ENCODE assay signal across 30 mouse cellular contexts in genomic region chr14:20850498-20850897, GRCm38 (mm10). TPM values are rescaled to one million over a fixed set of nuclear protein-coding genes. Genes with fewer than 3 reads are reported as not detected.
DNase-seq lines count a peak whose midpoint lies in the region; ATAC-seq and TF ChIP-seq lines count a peak whose summit lies in the region.
"Had no signal": no experiment of that assay in that cellular context is flagged by ENCODE, and none has a peak within 500 bp of the region (broad histone marks: within the 10 kb centered on the region; RNA-seq: fewer than 3 reads in every experiment).

No protein-coding gene starts in this region.

- H3K4me3 ChIP-seq in kidney, adult 2 months (ENCODE audit: insufficient read depth, low read depth, low read length), result no peak overlapping the region
- no peak overlapping the region for H3K4me3 ChIP-seq in kidney, postnatal 0 days (replicated peaks; ENCODE audit: low read depth, low read length)
- no peak overlapping the region for H3K4me3 ChIP-seq in stomach, postnatal 0 days (ENCODE audit: low read depth, low read length)
- H3K4me3 ChIP-seq in forebrain, embryonic 16.5 days (replicated peaks; ENCODE audit: low read length), result no peak overlapping the region
- H3K4me3 ChIP-seq: embryonic facial prominence, embryonic 10.5 days; embryonic facial prominence, embryonic 13.5 days; erythroblast, embryonic 14.5 days; forebrain, embryonic 12.5 days; forebrain, embryonic 15.5 days; heart, embryonic 12.5 days; heart, embryonic 15.5 days; hindbrain, embryonic 10.5 days; hindbrain, embryonic 13.5 days had no signal

- TF ChIP-seq EP300 in stomach, postnatal 0 days (optimal IDR thresholded peaks at IDR 0.05), result peak; percentile 73

- peaks cover 25% of the 10 kb centered on the region for H3K4me1 ChIP-seq in kidney, adult 2 months (ENCODE audit: control insufficient read depth, insufficient read depth, low read length)
- 0 out of 2 replicates have a peak, but pooled peaks cover 12% of the 10 kb centered on the region for H3K4me1 ChIP-seq in kidney, postnatal 0 days (replicated peaks; ENCODE audit: insufficient read depth, low read length)
- no peaks in the 10 kb centered on the region for H3K4me1 ChIP-seq in stomach, postnatal 0 days (replicated peaks; ENCODE audit: control insufficient read depth, insufficient read depth)
- no peaks in the 10 kb centered on the region for H3K4me1 ChIP-seq in forebrain, embryonic 16.5 days (replicated peaks; ENCODE audit: control insufficient read depth, insufficient read depth, low read length)
- H3K4me1 ChIP-seq: embryonic facial prominence, embryonic 13.5 days; forebrain, embryonic 12.5 days; forebrain, embryonic 15.5 days; heart, embryonic 12.5 days; hindbrain, embryonic 10.5 days; hindbrain, embryonic 13.5 days had no signal

- H3K9me3 ChIP-seq in kidney, postnatal 0 days (replicated peaks; ENCODE audit: low read length), result no peaks in the 10 kb centered on the region
- H3K9me3 ChIP-seq in stomach, postnatal 0 days (ENCODE audit: control insufficient read depth, low read length), result 0 out of 2 replicates have a peak, but pooled peaks cover 3% of the 10 kb centered on the region
- H3K9me3 ChIP-seq in forebrain, embryonic 16.5 days (ENCODE audit: control insufficient read depth, low read length), result no peaks in the 10 kb centered on the region
- H3K9me3 ChIP-seq: embryonic facial prominence, embryonic 10.5 days; embryonic facial prominence, embryonic 13.5 days; forebrain, embryonic 12.5 days; forebrain, embryonic 15.5 days; heart, embryonic 15.5 days; hindbrain, embryonic 10.5 days; hindbrain, embryonic 13.5 days had no signal

- TF ChIP-seq POLR2A in kidney, adult 2 months (IDR thresholded peaks at IDR 0.05; ENCODE audit: low read depth, low read length), result no peak

- H3K4me2 ChIP-seq in kidney, postnatal 0 days (ENCODE audit: low read length), result no peak overlapping the region
- H3K4me2 ChIP-seq in stomach, postnatal 0 days (replicated peaks; ENCODE audit: low read depth), result no peak overlapping the region
- H3K4me2 ChIP-seq in forebrain, embryonic 16.5 days (ENCODE audit: low read length), result no peak overlapping the region
- H3K4me2 ChIP-seq: embryonic facial prominence, embryonic 13.5 days; forebrain, embryonic 12.5 days; forebrain, embryonic 15.5 days; heart, embryonic 12.5 days; heart, embryonic 15.5 days; hindbrain, embryonic 13.5 days had no signal

- ATAC-seq in kidney, postnatal 0 days (replicated peaks; ENCODE audit: low FRiP score, low read depth), result no peak
- peak; percentile 60; the same call in 1 of the 2 replicates for ATAC-seq in stomach, postnatal 0 days (ENCODE audit: low FRiP score, low TSS enrichment)
- no peak for ATAC-seq in forebrain, embryonic 16.5 days
- ATAC-seq: activated CD4-positive, CD25-positive, alpha-beta regulatory T cell, adult 4 months; CD4-positive, CD25-positive, alpha-beta regulatory T cell, adult 4 months; forebrain, embryonic 15.5 days; hindbrain, embryonic 16.5 days had no signal

- DNase-seq in kidney, adult 2 months, result peak; percentile 35
- no peak for DNase-seq in kidney, postnatal 10 days
- DNase-seq in kidney, postnatal 0 days (ENCODE audit: low spot score), result no peak
- DNase-seq in kidney, postnatal 4 days, result no peak
- DNase-seq in 416B (ENCODE audit: low read depth), result peak; percentile 93
- no peak for DNase-seq in stomach, postnatal 0 days (ENCODE audit: low spot score)
- DNase-seq: adrenal gland, adult 8-10 months; adrenal gland, postnatal 25 days; cerebellum, adult 11-12 months; cerebellum, adult 8-10 months; cerebellum, postnatal 10 days; cerebellum, postnatal 36 days; embryo, embryonic 11 days; gastrocnemius, postnatal 10 days; gastrocnemius, postnatal 36 days; heart, postnatal 10 days; heart, postnatal 36 days had no signal

- TF ChIP-seq CTCF in kidney, adult 2 months (conservative IDR thresholded peaks at IDR 0.05; ENCODE audit: insufficient read depth, insufficient read length, low read depth, low read length), result no peak
- TF ChIP-seq CTCF in kidney, postnatal 0 days (IDR thresholded peaks at IDR 0.05; ENCODE audit: low read depth), result no peak
- TF ChIP-seq CTCF in stomach, postnatal 0 days (IDR thresholded peaks at IDR 0.05; ENCODE audit: low read depth), result no peak

- WGBS in kidney, adult 2 months, result 49% methylated on average over 2 of the region's 2 CpGs
- 57% methylated on average over 2 of the region's 2 CpGs for WGBS in kidney, postnatal 0 days
- 56% methylated on average over 2 of the region's 2 CpGs for WGBS in stomach, postnatal 0 days
- 73% methylated on average over 2 of the region's 2 CpGs for WGBS in forebrain, embryonic 16.5 days

- no peaks in the 10 kb centered on the region for H3K36me3 ChIP-seq in kidney, adult 2 months (ENCODE audit: control insufficient read depth, insufficient read depth, low read length)
- H3K36me3 ChIP-seq in kidney, postnatal 0 days (ENCODE audit: insufficient read depth, low read length), result no peaks in the 10 kb centered on the region
- H3K36me3 ChIP-seq in stomach, postnatal 0 days (ENCODE audit: control insufficient read depth, insufficient read depth, low read length), result no peaks in the 10 kb centered on the region
- H3K36me3 ChIP-seq in forebrain, embryonic 16.5 days (ENCODE audit: control insufficient read depth, insufficient read depth), result no peaks in the 10 kb centered on the region
- H3K36me3 ChIP-seq: embryonic facial prominence, embryonic 10.5 days; embryonic facial prominence, embryonic 13.5 days; forebrain, embryonic 12.5 days; forebrain, embryonic 15.5 days; heart, embryonic 12.5 days; heart, embryonic 15.5 days; hindbrain, embryonic 10.5 days; hindbrain, embryonic 13.5 days had no signal

- peak overlapping the region; percentile 83 for H3K27ac ChIP-seq in kidney, adult 2 months (ENCODE audit: insufficient read depth, low read depth, low read length)
- H3K27ac ChIP-seq in kidney, postnatal 0 days, result peak overlapping the region; percentile 76
- no peak overlapping the region for H3K27ac ChIP-seq in stomach, postnatal 0 days (replicated peaks)
- H3K27ac ChIP-seq in forebrain, embryonic 16.5 days (ENCODE audit: low read length), result no peak overlapping the region
- H3K27ac ChIP-seq: embryonic facial prominence, embryonic 10.5 days; embryonic facial prominence, embryonic 13.5 days; forebrain, embryonic 12.5 days; forebrain, embryonic 15.5 days; heart, embryonic 15.5 days; hindbrain, embryonic 10.5 days; hindbrain, embryonic 13.5 days had no signal

- no peak overlapping the region for H3K9ac ChIP-seq in kidney, postnatal 0 days (ENCODE audit: low read depth, low read length)
- H3K9ac ChIP-seq in stomach, postnatal 0 days (ENCODE audit: low read length), result no peak overlapping the region
- no peak overlapping the region for H3K9ac ChIP-seq in forebrain, embryonic 16.5 days (replicated peaks; ENCODE audit: low read depth, low read length)
- H3K9ac ChIP-seq: embryonic facial prominence, embryonic 13.5 days; forebrain, embryonic 12.5 days; forebrain, embryonic 15.5 days; heart, embryonic 12.5 days; heart, embryonic 15.5 days; hindbrain, embryonic 13.5 days had no signal

- no peaks in the 10 kb centered on the region for H3K27me3 ChIP-seq in kidney, adult 2 months (replicated peaks; ENCODE audit: control insufficient read depth, insufficient read depth, low read length)
- H3K27me3 ChIP-seq in kidney, postnatal 0 days (ENCODE audit: insufficient read depth, low read length), result no peaks in the 10 kb centered on the region
- no peaks in the 10 kb centered on the region for H3K27me3 ChIP-seq in stomach, postnatal 0 days (ENCODE audit: control insufficient read depth, insufficient read depth, low read length)
- H3K27me3 ChIP-seq in forebrain, embryonic 16.5 days (replicated peaks; ENCODE audit: control insufficient read depth, insufficient read depth, low read length), result no peaks in the 10 kb centered on the region
- H3K27me3 ChIP-seq: embryonic facial prominence, embryonic 13.5 days; forebrain, embryonic 12.5 days; forebrain, embryonic 15.5 days; heart, embryonic 15.5 days; hindbrain, embryonic 13.5 days had no signal

RNA-seq across cellular contexts. Expression of gene Plau, which starts 14.0 kb away (rescaled TPM):
- 261 and 276 TPM in 2 replicates for polyA plus RNA-seq in kidney, adult 2 months (2012; rRNA removed)
- polyA plus RNA-seq in kidney, postnatal 0 days (2015; fragmentation: Nextera tagmentation; extraction: Ambion mirVana), result 70.2 and 74.7 TPM in 2 replicates
- 2.1 and 3.1 TPM in 2 replicates for polyA plus RNA-seq in stomach, postnatal 0 days (2015; fragmentation: Nextera tagmentation; extraction: Ambion mirVana)
- 0.33 and 0.50 TPM in 2 replicates for polyA plus RNA-seq in forebrain, embryonic 16.5 days (2015; fragmentation: Nextera tagmentation; extraction: Ambion mirVana)
- polyA plus RNA-seq: activated CD4-positive, CD25-positive, alpha-beta regulatory T cell, adult 4 months; CD4-positive, CD25-positive, alpha-beta regulatory T cell, adult 4 months; erythroblast, embryonic 14.5 days had no signal

RNA-seq across cellular contexts. Expression of gene Camk2g, which starts 56.6 kb away (rescaled TPM):
- polyA plus RNA-seq in kidney, adult 2 months (2012; rRNA removed), result 15.4 and 16.0 TPM in 2 replicates
- 36.5 and 45.5 TPM in 2 replicates for polyA plus RNA-seq in kidney, postnatal 0 days (2015; fragmentation: Nextera tagmentation; extraction: Ambion mirVana)
- polyA plus RNA-seq in stomach, postnatal 0 days (2015; fragmentation: Nextera tagmentation; extraction: Ambion mirVana), result 35.0 and 38.6 TPM in 2 replicates
- polyA plus RNA-seq in forebrain, embryonic 16.5 days (2015; fragmentation: Nextera tagmentation; extraction: Ambion mirVana), result 123 and 127 TPM in 2 replicates

Comparison
In these comparisons a context has a peak if more than half of its experiments do, and no peak if none do; other contexts are left out.
1. DNase-seq: peak in kidney, adult 2 months (single experiment) and 416B (single experiment); none in kidney, postnatal 10 days (single experiment), kidney, postnatal 0 days (single experiment), kidney, postnatal 4 days (0 of 2) and stomach, postnatal 0 days (single experiment).
2. H3K27ac ChIP-seq: peak in kidney, adult 2 months (single experiment) and kidney, postnatal 0 days (single experiment); none in stomach, postnatal 0 days (single experiment) and forebrain, embryonic 16.5 days (single experiment).
3. RNA of gene Plau, which starts 14.0 kb away (polyA plus RNA-seq): 261 to 276 TPM in kidney, adult 2 months and 70.2 to 74.7 TPM in kidney, postnatal 0 days; 2.1 to 3.1 TPM in stomach, postnatal 0 days and 0.33 to 0.50 TPM in forebrain, embryonic 16.5 days; every median in the first group is over 10 times any median in the second.